Mouse (Mus musculus) right cerebral cortex, adult 2 months (tissue): Measurements from ENCODE around the gene Atl1.

Source experiments
- DNase-seq, 2 experiments: peaks; one replicate each; pipeline ENCODE4 v3.0.0; 2021 to 2022; ENCODE audit warnings: low spot score in 2 of 2

Atl1 gene

GRCm38 (mm10) chr12:70015936-70016335 is 123.5 kb downstream of the Atl1 start:
- DNase-seq: peak in 1 of 2 experiments; percentile 34
